Mouse (Mus musculus) E14TG2a.4 (cell line): ENCODE results near the gene Mmp15.

ENCODE experiments used
- CTCF ChIP-seq: conservative IDR thresholded peaks from 2 replicates; pipeline ENCODE4 v1.5.1; 2014; ENCODE audit warnings: low read length
- NANOG ChIP-seq: IDR thresholded peaks from 2 replicates; pipeline ENCODE4 v1.6.1; 2014; ENCODE audit warnings: borderline replicate concordance, low read length, mixed read lengths

DNA sequence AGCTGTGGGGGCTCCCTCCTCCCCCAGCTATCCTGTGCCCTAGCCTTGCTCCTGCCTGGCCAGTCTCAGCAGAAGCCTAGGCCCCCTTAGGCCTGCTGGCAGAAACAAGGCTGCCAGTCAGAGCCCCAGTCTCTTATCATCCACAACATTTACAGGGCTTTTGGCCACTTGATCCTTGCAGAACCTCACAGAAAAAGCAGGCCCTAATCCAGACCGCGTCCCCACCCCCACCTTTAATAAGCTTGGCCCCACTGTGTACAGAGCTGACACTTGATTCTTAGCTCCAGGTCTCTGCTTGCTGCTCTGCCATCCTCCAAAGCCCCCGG, 8.9 kb downstream of the Mmp15 start:
- no peak for TF ChIP-seq CTCF
- TF ChIP-seq NANOG = no peak
